Mouse (Mus musculus) megakaryocyte-erythroid progenitor cell, adult 5-6 weeks (primary cell): ENCODE data around the gene Hist2h2ac. TPM values are rescaled to one million over a fixed set of nuclear protein-coding genes. Genes with fewer than 3 reads are reported as not detected.

Experiments used
- ATAC-seq: replicated peaks from 2 replicates; pipeline ENCODE4 v1.8.0; 2016; ENCODE audit warnings: mild to moderate bottlenecking, inconsistent platforms; ENCODE audit not compliant: severe bottlenecking, poor library complexity, low FRiP score, low TSS enrichment
- total RNA-seq, 2 experiments: library from RNA; stranded (forward) in 1 of 2; stranded (reverse) in 1 of 2; fragments of 200-1000, 215-1000 nt in 1 of 2; fragments of >200 nt in 1 of 2; fragmentation: Nextera tagmentation in 1 of 2; gene quantifications; 2 replicates each; pipeline ENCODE4 v1.2.3; 2014 to 2017

Gene Hist2h2ac
- total RNA-seq, 2 experiments from 2014 or later, result 68.5 to 2,516 TPM

- ATAC-seq, result no peak
Observed at GRCm38 (mm10) chr3:96251787-96252186, 31.1 kb upstream of the Hist2h2ac start.

DNA sequence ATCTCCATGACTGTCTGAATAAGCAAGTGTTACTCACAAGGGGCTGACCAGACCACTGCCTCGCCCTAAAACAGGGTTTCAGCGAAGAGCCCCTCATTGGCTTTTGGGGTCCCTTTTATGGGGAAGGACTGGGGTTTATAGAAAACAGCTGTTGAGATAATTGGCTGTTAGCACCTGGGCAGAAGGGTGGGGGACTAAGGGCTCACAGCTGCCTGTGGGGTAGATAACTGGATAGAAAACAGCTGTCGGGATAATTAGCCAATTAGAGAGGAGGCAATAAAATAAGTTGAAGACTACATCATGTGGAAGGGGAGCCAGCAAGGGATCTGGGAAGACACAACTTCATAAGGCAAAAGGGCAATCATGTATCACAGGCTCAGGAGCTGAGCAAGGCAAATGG lies 30.2 kb upstream of the Hist2h2ac start:
- ATAC-seq, result no peak

DNA sequence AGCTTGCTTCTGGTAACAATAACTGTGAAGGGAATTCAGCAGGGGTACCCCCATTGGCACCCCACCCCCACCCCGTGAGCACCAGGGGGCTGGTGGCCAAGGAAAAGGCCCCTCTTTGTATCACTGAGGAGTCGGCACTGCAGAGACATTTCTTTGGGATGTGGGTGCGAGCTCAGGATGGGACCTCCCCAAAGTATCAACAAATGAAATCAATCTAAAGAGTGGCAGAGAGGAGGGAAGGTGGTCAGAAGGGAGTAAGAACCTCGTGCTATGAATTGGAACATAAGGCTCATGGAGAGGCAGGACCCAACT lies 28.3 kb upstream of the Hist2h2ac start:
- ATAC-seq, result no peak

- ATAC-seq, result no peak
Observed at GRCm38 (mm10) chr3:96248141-96249033, 27.7 kb upstream of the Hist2h2ac start.

- ATAC-seq, result no peak
Observed at GRCm38 (mm10) chr3:96247356-96248140, 26.9 kb upstream of the Hist2h2ac start.

- ATAC-seq, result peak; percentile 75
Observed at GRCm38 (mm10) chr3:96246427-96246856, 25.8 kb upstream of the Hist2h2ac start, which contains the start of gene Hist2h3c1. Gene Hist2h3c1, plus strand, starts transcription at chr3:96246685.

- peak; percentile 72 for ATAC-seq
Observed at GRCm38 (mm10) chr3:96246018-96246417, 25.3 kb upstream of the Hist2h2ac start.

- ATAC-seq, result peak; percentile 71
Observed at GRCm38 (mm10) chr3:96245003-96245886, 24.6 kb upstream of the Hist2h2ac start, which contains the start of gene Hist2h2aa1. Gene Hist2h2aa1, plus strand, starts transcription at chr3:96245497.

DNA sequence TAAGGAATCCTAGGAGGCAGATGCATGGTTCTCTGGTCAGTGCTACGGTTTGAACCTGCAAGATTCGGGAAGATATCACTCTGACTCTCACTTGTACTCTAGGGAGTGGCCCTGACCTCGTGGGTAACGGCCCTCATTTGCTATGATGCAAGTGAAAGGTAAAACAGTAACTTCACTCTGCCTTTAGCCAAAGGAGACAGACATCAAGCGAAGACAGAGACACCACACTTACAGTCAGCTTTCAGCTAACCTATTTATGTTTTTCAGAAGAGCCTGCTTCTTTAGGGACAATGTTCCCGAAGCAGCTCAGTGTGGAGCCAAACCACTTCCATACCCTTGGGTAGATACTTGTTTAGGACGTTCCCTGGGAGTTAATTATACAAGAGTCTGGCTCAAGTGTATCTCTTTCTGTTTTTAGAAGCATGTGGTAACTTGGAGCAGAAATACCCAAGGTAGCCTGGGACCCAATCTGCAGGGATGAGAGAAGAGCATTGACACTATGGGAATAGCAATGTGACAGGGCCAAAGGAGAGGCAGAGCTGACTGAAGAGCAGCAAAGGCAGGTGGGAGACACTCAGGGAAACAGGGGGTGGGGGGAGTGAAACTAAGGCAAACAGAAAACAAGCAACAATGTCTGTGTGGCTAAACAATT lies 23.4 kb upstream of the Hist2h2ac start:
- ATAC-seq, result no peak

DNA sequence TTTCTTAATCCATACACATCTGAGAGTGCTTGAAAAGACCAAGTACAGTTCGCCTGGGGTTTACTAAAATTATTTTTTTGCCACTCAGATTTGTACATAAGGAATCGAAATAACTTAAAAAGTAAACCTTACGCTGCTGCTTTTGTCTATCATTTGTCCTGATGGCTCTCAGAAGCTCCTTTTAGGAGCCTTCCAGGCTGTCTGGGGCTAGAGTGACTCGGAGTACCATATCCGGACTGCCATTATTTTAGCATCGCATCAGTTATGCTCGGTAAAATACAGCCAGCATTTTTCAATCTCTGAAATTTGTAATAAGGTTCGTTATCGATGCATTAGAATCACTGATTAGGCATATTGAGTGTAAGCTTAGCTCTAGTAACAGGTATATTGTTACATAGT lies 20.1 kb upstream of the Hist2h2ac start:
- no peak for ATAC-seq

GRCm38 (mm10) chr3:96239949-96240798 lies 19.5 kb upstream of the Hist2h2ac start, which contains the start of gene Hist2h2aa2:
Gene Hist2h2aa2, minus strand, starts transcription at chr3:96240276.
- ATAC-seq, result peak; percentile 62

- peak; percentile 75 for ATAC-seq
Observed at GRCm38 (mm10) chr3:96238954-96239793, 18.5 kb upstream of the Hist2h2ac start, which contains the start of gene Hist2h3c2. Gene Hist2h3c2, minus strand, starts transcription at chr3:96239127.

GRCm38 (mm10) chr3:96237904-96238511 lies 17.3 kb upstream of the Hist2h2ac start:
- ATAC-seq, result peak; percentile 11

DNA sequence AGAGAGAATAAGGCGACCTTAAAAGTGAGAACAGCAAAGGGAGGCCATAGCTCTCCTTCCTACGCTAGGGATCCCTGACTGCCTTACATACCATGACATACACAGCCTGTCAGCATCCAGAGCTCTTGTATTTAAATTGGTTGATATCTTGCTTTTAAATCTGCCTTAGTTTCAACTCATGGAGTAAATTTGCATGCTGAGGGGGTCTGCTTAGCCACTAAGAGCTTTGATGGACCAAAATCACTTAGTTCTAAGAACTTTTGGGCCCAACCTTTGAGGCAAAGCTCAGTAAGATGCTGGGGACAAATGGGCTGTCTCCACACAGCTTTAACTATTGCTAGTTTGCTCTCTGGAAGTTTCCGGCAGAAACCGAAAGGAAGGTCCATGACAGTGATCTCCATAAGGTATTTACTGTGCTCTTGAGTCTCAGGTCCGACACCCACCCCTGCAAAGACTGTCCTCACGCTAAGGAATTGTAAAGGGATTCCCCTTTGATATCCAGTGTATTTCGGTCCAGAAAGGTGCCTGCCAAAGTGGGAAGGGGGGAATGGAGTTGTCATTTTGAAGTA lies 16.7 kb upstream of the Hist2h2ac start:
- no peak for ATAC-seq

- ATAC-seq, result no peak
Observed at GRCm38 (mm10) chr3:96236834-96237334, 16.2 kb upstream of the Hist2h2ac start.

DNA sequence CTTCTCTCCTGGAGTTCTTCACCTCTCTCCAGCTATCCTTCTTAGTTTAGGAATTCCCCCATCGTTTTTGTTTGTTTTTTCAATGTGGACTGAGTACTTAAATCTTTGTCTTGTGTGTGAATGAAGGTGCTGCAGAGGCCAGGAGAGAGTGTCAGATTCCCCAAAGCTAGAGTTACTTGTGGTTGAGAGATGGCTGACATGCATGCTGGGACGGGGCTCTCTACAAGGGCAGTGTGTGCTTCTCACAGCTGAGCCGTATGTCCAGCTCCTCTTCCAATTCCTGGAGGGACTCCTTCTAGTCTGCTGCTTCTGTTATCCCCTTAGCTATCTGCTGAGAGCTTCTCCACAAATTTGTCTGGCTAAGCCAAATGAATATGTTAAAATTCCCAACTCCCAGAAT lies 15.2 kb upstream of the Hist2h2ac start:
- ATAC-seq, result no peak
